Mouse (Mus musculus): ENCODE data around the gene Slc10a6. TPM values are rescaled to one million over a fixed set of nuclear protein-coding genes. Genes with fewer than 3 reads are reported as not detected.

Gene Slc10a6
- total RNA-seq, 1 experiment from 2014 or later = 1.1 TPM

GRCm38 (mm10) chr5:103617191-103617590, 12.0 kb downstream of the Slc10a6 start:
- DNase-seq = no peak

GRCm38 (mm10) chr5:103614356-103614755, 14.8 kb downstream of the Slc10a6 start:
- no peak for DNase-seq

- no peak for DNase-seq
Measured at GRCm38 (mm10) chr5:103612316-103612715, 16.9 kb downstream of the Slc10a6 start.

- DNase-seq = no peak
Measured at GRCm38 (mm10) chr5:103610856-103611472, 18.2 kb downstream of the Slc10a6 start.

GRCm38 (mm10) chr5:103610148-103610547, 19.1 kb downstream of the Slc10a6 start:
- DNase-seq = no peak

GRCm38 (mm10) chr5:103605707-103606106, 23.5 kb downstream of the Slc10a6 start:
- DNase-seq = no peak

GRCm38 (mm10) chr5:103603115-103603893, 25.9 kb downstream of the Slc10a6 start:
- no peak for DNase-seq

GRCm38 (mm10) chr5:103598881-103599280, 30.3 kb downstream of the Slc10a6 start:
- no peak for DNase-seq

- DNase-seq = no peak
Measured at GRCm38 (mm10) chr5:103598264-103598663, 30.9 kb downstream of the Slc10a6 start.

GRCm38 (mm10) chr5:103597604-103598003, 31.6 kb downstream of the Slc10a6 start:
- no peak for DNase-seq

GRCm38 (mm10) chr5:103596467-103597146, 32.6 kb downstream of the Slc10a6 start:
- DNase-seq = no peak

- no peak for DNase-seq
Measured at GRCm38 (mm10) chr5:103595394-103596226, 33.6 kb downstream of the Slc10a6 start.

- DNase-seq = no peak
Measured at GRCm38 (mm10) chr5:103593575-103593974, 35.6 kb downstream of the Slc10a6 start.

GRCm38 (mm10) chr5:103592706-103593105, 36.5 kb downstream of the Slc10a6 start:
- no peak for DNase-seq

- no peak for DNase-seq
Measured at GRCm38 (mm10) chr5:103591846-103592245, 37.4 kb downstream of the Slc10a6 start.

GRCm38 (mm10) chr5:103587219-103587618, 42.0 kb downstream of the Slc10a6 start:
- DNase-seq = peak; percentile 37

GRCm38 (mm10) chr5:103579680-103580420, 49.4 kb downstream of the Slc10a6 start:
- DNase-seq = no peak

GRCm38 (mm10) chr5:103569446-103569845, 59.8 kb downstream of the Slc10a6 start:
- no peak for DNase-seq

GRCm38 (mm10) chr5:103568034-103568433, 61.2 kb downstream of the Slc10a6 start:
- DNase-seq = no peak

GRCm38 (mm10) chr5:103560546-103560945, 68.7 kb downstream of the Slc10a6 start:
- no peak for DNase-seq
